Mouse (Mus musculus) testis, postnatal 14 days (tissue): ENCODE results near the gene Ppp2r5e.

Source experiments
- DNase-seq: peaks from one replicate; pipeline ENCODE4 v3.0.0; 2021; ENCODE audit warnings: low spot score

Ppp2r5e gene

GRCm38 (mm10) chr12:75596154-75597002, at the start of gene Ppp2r5e:
TSS of gene Ppp2r5e (minus strand) at chr12:75596245.
- peak; percentile 100 for DNase-seq

- DNase-seq: no peak
Measured at GRCm38 (mm10) chr12:75645780-75646179, 49.7 kb upstream of the Ppp2r5e start.

- no peak for DNase-seq
Measured at GRCm38 (mm10) chr12:75641726-75642125, 45.7 kb upstream of the Ppp2r5e start.

- DNase-seq: no peak
Measured at GRCm38 (mm10) chr12:75638345-75638744, 42.3 kb upstream of the Ppp2r5e start.

GRCm38 (mm10) chr12:75637103-75637502, 41.1 kb upstream of the Ppp2r5e start:
- DNase-seq: no peak

GRCm38 (mm10) chr12:75635771-75636430, 39.9 kb upstream of the Ppp2r5e start:
- DNase-seq: no peak

GRCm38 (mm10) chr12:75629618-75630017, 33.6 kb upstream of the Ppp2r5e start:
- no peak for DNase-seq

GRCm38 (mm10) chr12:75623292-75623691, 27.2 kb upstream of the Ppp2r5e start:
- DNase-seq: no peak

- DNase-seq: no peak
Measured at GRCm38 (mm10) chr12:75622835-75623234, 26.8 kb upstream of the Ppp2r5e start.

GRCm38 (mm10) chr12:75616841-75617240, 20.8 kb upstream of the Ppp2r5e start:
- DNase-seq: no peak

- no peak for DNase-seq
Measured at GRCm38 (mm10) chr12:75616158-75616791, 20.2 kb upstream of the Ppp2r5e start.

- no peak for DNase-seq
Measured at GRCm38 (mm10) chr12:75615556-75615955, 19.5 kb upstream of the Ppp2r5e start.

- DNase-seq: no peak
Measured at GRCm38 (mm10) chr12:75612711-75613110, 16.7 kb upstream of the Ppp2r5e start.

GRCm38 (mm10) chr12:75599490-75599889, 3.4 kb upstream of the Ppp2r5e start:
- peak; percentile 28 for DNase-seq

- DNase-seq: no peak
Measured at GRCm38 (mm10) chr12:75598988-75599387, 2.9 kb upstream of the Ppp2r5e start.

- no peak for DNase-seq
Measured at GRCm38 (mm10) chr12:75597707-75598106, 1.7 kb upstream of the Ppp2r5e start.

GRCm38 (mm10) chr12:75595291-75596153, 523 bp downstream of the Ppp2r5e start:
- DNase-seq: peak; percentile 66

- no peak for DNase-seq
Measured at GRCm38 (mm10) chr12:75594404-75594803, 1.6 kb downstream of the Ppp2r5e start.

GRCm38 (mm10) chr12:75593817-75594216, 2.2 kb downstream of the Ppp2r5e start:
- no peak for DNase-seq

GRCm38 (mm10) chr12:75587501-75587900, 8.5 kb downstream of the Ppp2r5e start:
- DNase-seq: no peak

GRCm38 (mm10) chr12:75583776-75584175, 12.3 kb downstream of the Ppp2r5e start:
- no peak for DNase-seq

- no peak for DNase-seq
Measured at GRCm38 (mm10) chr12:75579076-75579475, 17.0 kb downstream of the Ppp2r5e start.
